Mouse (Mus musculus) right cerebral cortex, postnatal 25 days (tissue): ENCODE measurements around the gene Smg7.
A peak's percentile ranks its signal among the peaks of the same experiment; 100 is the strongest.
"Not testable (repeated sequence)": the region's sequence is repeated elsewhere in the genome, so short reads cannot be mapped to it uniquely, and the experiment has no call there.

ENCODE experiments used
- DNase-seq: peaks from one replicate; pipeline ENCODE4 v3.0.0; 2022

The Smg7 gene

GRCm38 (mm10) chr1:152901765-152902664 is at the start of gene Smg7:
Gene Smg7, minus strand, starts transcription at chr1:152902646.
- peak; percentile 77 for DNase-seq

- no peak for DNase-seq
These were observed 40.5 kb upstream of the Smg7 start for GRCm38 (mm10) chr1:152942977-152943376.

- DNase-seq = no peak
These were observed 33.9 kb upstream of the Smg7 start for GRCm38 (mm10) chr1:152936365-152936764.

GRCm38 (mm10) chr1:152935476-152935875 is 33.0 kb upstream of the Smg7 start:
- DNase-seq = no peak

GRCm38 (mm10) chr1:152933962-152934361 is 31.5 kb upstream of the Smg7 start:
- DNase-seq = no peak

GRCm38 (mm10) chr1:152921786-152922185 is 19.3 kb upstream of the Smg7 start:
- no peak for DNase-seq

GRCm38 (mm10) chr1:152917626-152918025 is 15.2 kb upstream of the Smg7 start:
- no peak for DNase-seq

GRCm38 (mm10) chr1:152916936-152917335 is 14.5 kb upstream of the Smg7 start:
- no peak for DNase-seq

- no peak for DNase-seq
These were observed 13.3 kb upstream of the Smg7 start for GRCm38 (mm10) chr1:152915766-152916165.

- DNase-seq = no peak
These were observed 11.3 kb upstream of the Smg7 start for GRCm38 (mm10) chr1:152913483-152914460.

GRCm38 (mm10) chr1:152904469-152904868 is 2.0 kb upstream of the Smg7 start:
- peak; percentile 80 for DNase-seq

- no peak for DNase-seq
These were observed 1.2 kb upstream of the Smg7 start for GRCm38 (mm10) chr1:152903591-152904135.

GRCm38 (mm10) chr1:152902665-152903516 is 445 bp upstream of the Smg7 start:
- peak; percentile 94 for DNase-seq

- DNase-seq = no peak
These were observed 1.1 kb downstream of the Smg7 start for GRCm38 (mm10) chr1:152901419-152901764.

GRCm38 (mm10) chr1:152888086-152888485 is 14.4 kb downstream of the Smg7 start:
- not testable (repeated sequence) for DNase-seq

GRCm38 (mm10) chr1:152871031-152871430 is 31.4 kb downstream of the Smg7 start:
- no peak for DNase-seq

GRCm38 (mm10) chr1:152869901-152870300 is 32.5 kb downstream of the Smg7 start:
- DNase-seq = no peak

GRCm38 (mm10) chr1:152846856-152847255 is 55.6 kb downstream of the Smg7 start:
- DNase-seq = no peak

GRCm38 (mm10) chr1:152845211-152845730 is 57.2 kb downstream of the Smg7 start:
- DNase-seq = no peak

GRCm38 (mm10) chr1:152844634-152845033 is 57.8 kb downstream of the Smg7 start:
- DNase-seq = no peak

GRCm38 (mm10) chr1:152841057-152841456 is 61.4 kb downstream of the Smg7 start:
- DNase-seq = no peak

GRCm38 (mm10) chr1:152840343-152840742 is 62.1 kb downstream of the Smg7 start:
- DNase-seq = no peak
